Mouse (Mus musculus) spleen, adult 10 weeks (tissue): Measurements from ENCODE around the gene Olfr113. TPM values are rescaled to one million over a fixed set of nuclear protein-coding genes. Genes with fewer than 3 reads are reported as not detected.

Source experiments
- polyA plus RNA-seq: library from polyadenylated mRNA; stranded (reverse); fragments of 350-450 nt; fragmentation: Illumina TruSeq; extraction: RNeasy Lipid Tissue Mini Kit (QIAGEN cat#74804); gene quantifications from one replicate; pipeline ENCODE4 v1.2.3, GENCODE M21; 2015; ENCODE audit warnings: low replicate concordance; ENCODE audit not compliant: insufficient read depth

The Olfr113 gene
- not detected for polyA plus RNA-seq

GRCm38 (mm10) chr17:37577563-37577962 is at the start of gene Olfr113:
Olfr113 (minus strand) TSS chr17:37577663.

GRCm38 (mm10) chr17:37627009-37627408 is 49.5 kb upstream of the Olfr113 start, which contains the start of the genes Olfr115 and Olfr116:
Olfr115 (minus strand) TSS chr17:37627109.
Olfr116 (minus strand) TSS chr17:37627199.

GRCm38 (mm10) chr17:37592643-37593042 is 15.2 kb upstream of the Olfr113 start, which contains the start of gene Olfr114:
Olfr114 (minus strand) TSS chr17:37592743.

GRCm38 (mm10) chr17:37569351-37569750 is 8.1 kb downstream of the Olfr113 start, which contains the start of gene Olfr112:
Olfr112 (minus strand) TSS chr17:37569451.

Other genes with a start within 250 kb of the Olfr113 start
- gene Olfr103, start 238.0 kb downstream of the Olfr113 start, polyA plus RNA-seq, result not detected
- not detected for gene Olfr104-ps, start 218.1 kb downstream of the Olfr113 start, polyA plus RNA-seq
- gene Olfr105-ps, start 198.6 kb downstream of the Olfr113 start, polyA plus RNA-seq, result not detected
- gene Olfr106-ps, start 187.3 kb downstream of the Olfr113 start, polyA plus RNA-seq, result not detected
- gene Olfr107, start 178.4 kb downstream of the Olfr113 start, polyA plus RNA-seq, result not detected
- not detected for gene Olfr108, start 132.2 kb downstream of the Olfr113 start, polyA plus RNA-seq
- gene Olfr109, start 118.7 kb downstream of the Olfr113 start, polyA plus RNA-seq, result not detected
- 16.8 TPM for gene H2-M2, start 94.1 kb downstream of the Olfr113 start, polyA plus RNA-seq
- 0.26 TPM for gene Olfr110, start 85.2 kb downstream of the Olfr113 start, polyA plus RNA-seq
- 0.72 TPM for gene Olfr111, start 69.6 kb downstream of the Olfr113 start, polyA plus RNA-seq
- gene Olfr112, start 8.2 kb downstream of the Olfr113 start, polyA plus RNA-seq, result not detected
- gene Olfr114, start 15.1 kb upstream of the Olfr113 start, polyA plus RNA-seq, result not detected
- gene Olfr115, start 49.4 kb upstream of the Olfr113 start, polyA plus RNA-seq, result not detected
- gene Olfr116, start 49.5 kb upstream of the Olfr113 start, polyA plus RNA-seq, result not detected
- not detected for gene Olfr117, start 86.1 kb upstream of the Olfr113 start, polyA plus RNA-seq
- not detected for gene Olfr118, start 89.3 kb upstream of the Olfr113 start, polyA plus RNA-seq
- gene Olfr119, start 118.9 kb upstream of the Olfr113 start, polyA plus RNA-seq, result not detected
- gene Olfr120, start 144.1 kb upstream of the Olfr113 start, polyA plus RNA-seq, result not detected
- gene Olfr121, start 171.2 kb upstream of the Olfr113 start, polyA plus RNA-seq, result not detected
- gene Olfr122, start 190.9 kb upstream of the Olfr113 start, polyA plus RNA-seq, result not detected
- gene Olfr123, start 215.9 kb upstream of the Olfr113 start, polyA plus RNA-seq, result not detected
- gene Olfr124, start 222.2 kb upstream of the Olfr113 start, polyA plus RNA-seq, result not detected